Mouse (Mus musculus): Measurements from ENCODE around the gene Gucy2d.
A peak's percentile ranks its signal among the peaks of the same experiment; 100 is the strongest.

Gene Gucy2d

GRCm38 (mm10) chr7:98439956-98440466, at the start of gene Gucy2d:
TSS of gene Gucy2d (plus strand) at chr7:98440416.
- DNase-seq, result no peak

- DNase-seq, result no peak
These were observed 49.7 kb upstream of the Gucy2d start for GRCm38 (mm10) chr7:98390486-98390885.

- DNase-seq, result no peak
These were observed 48.8 kb upstream of the Gucy2d start for GRCm38 (mm10) chr7:98391351-98391936.

- peak; percentile 33 for DNase-seq
These were observed 47.6 kb upstream of the Gucy2d start for GRCm38 (mm10) chr7:98392466-98393201.

- DNase-seq, result no peak
These were observed 37.3 kb upstream of the Gucy2d start for GRCm38 (mm10) chr7:98402582-98403574.

GRCm38 (mm10) chr7:98403996-98404395, 36.2 kb upstream of the Gucy2d start:
- no peak for DNase-seq

- no peak for DNase-seq
These were observed 32.6 kb upstream of the Gucy2d start for GRCm38 (mm10) chr7:98407615-98408014.

GRCm38 (mm10) chr7:98413115-98413514, 27.1 kb upstream of the Gucy2d start:
- DNase-seq, result no peak

GRCm38 (mm10) chr7:98415550-98415949, 24.7 kb upstream of the Gucy2d start:
- DNase-seq, result no peak

GRCm38 (mm10) chr7:98416020-98416419, 24.2 kb upstream of the Gucy2d start:
- no peak for DNase-seq

- no peak for DNase-seq
These were observed 22.0 kb upstream of the Gucy2d start for GRCm38 (mm10) chr7:98418031-98418805.

GRCm38 (mm10) chr7:98419366-98419765, 20.9 kb upstream of the Gucy2d start:
- peak; percentile 38 for DNase-seq

- DNase-seq, result no peak
These were observed 16.7 kb upstream of the Gucy2d start for GRCm38 (mm10) chr7:98423546-98423945.

- no peak for DNase-seq
These were observed 15.8 kb upstream of the Gucy2d start for GRCm38 (mm10) chr7:98424396-98424795.

GRCm38 (mm10) chr7:98425551-98425950, 14.7 kb upstream of the Gucy2d start:
- DNase-seq, result no peak

GRCm38 (mm10) chr7:98426641-98427040, 13.6 kb upstream of the Gucy2d start:
- DNase-seq, result no peak

- no peak for DNase-seq
These were observed 12.9 kb upstream of the Gucy2d start for GRCm38 (mm10) chr7:98427115-98427835.

GRCm38 (mm10) chr7:98429579-98429978, 10.6 kb upstream of the Gucy2d start:
- no peak for DNase-seq

GRCm38 (mm10) chr7:98430785-98431184, 9.4 kb upstream of the Gucy2d start:
- DNase-seq, result peak; percentile 71

GRCm38 (mm10) chr7:98437629-98438028, 2.6 kb upstream of the Gucy2d start:
- peak; percentile 43 for DNase-seq

- no peak for DNase-seq
These were observed 6.7 kb downstream of the Gucy2d start for GRCm38 (mm10) chr7:98446873-98447272.
